Mouse (Mus musculus) liver, embryonic 16.5 days (tissue): ENCODE measurements around the gene Spred2. TPM values are rescaled to one million over a fixed set of nuclear protein-coding genes. Genes with fewer than 3 reads are reported as not detected.

Experiments used
- ATAC-seq: fragments of 200-750 bp; cut with Nextera tagmentation; 2 replicates; pipeline ENCODE4 v1.8.0; 2017; ENCODE audit warnings: low read depth, mild to moderate bottlenecking, moderate number of reproducible peaks, moderate library complexity
- H3K27ac ChIP-seq: fragments of 300-500 bp; sonication (generic); 2 replicates; pipeline ENCODE4 v1.5.1; 2014; ENCODE audit warnings: mild to moderate bottlenecking, low read length
- H3K27me3 ChIP-seq: fragments of 300-500 bp; sonication (generic); 2 replicates; pipeline ENCODE4 v1.6.1; 2014; ENCODE audit warnings: low read depth, low read length, mixed read lengths; ENCODE audit not compliant: control insufficient read depth, insufficient read depth
- H3K36me3 ChIP-seq: fragments of 300-500 bp; sonication (generic); 2 replicates; pipeline ENCODE4 v1.6.1; 2014; ENCODE audit warnings: mild to moderate bottlenecking; ENCODE audit not compliant: control insufficient read depth, insufficient read depth
- H3K4me1 ChIP-seq: fragments of 300-500 bp; sonication (generic); 2 replicates; pipeline ENCODE4 v1.6.1; 2014; ENCODE audit warnings: low read depth, low read length, mixed read lengths; ENCODE audit not compliant: control insufficient read depth
- H3K4me2 ChIP-seq: fragments of 300-500 bp; sonication (generic); 2 replicates; pipeline ENCODE4 v1.6.1; 2014; ENCODE audit warnings: low read depth, low read length, mixed read lengths
- H3K4me3 ChIP-seq: fragments of 300-500 bp; sonication (generic); 2 replicates; pipeline ENCODE4 v1.5.1; 2014; ENCODE audit warnings: low read depth, mild to moderate bottlenecking, low read length
- H3K9ac ChIP-seq: fragments of 300-500 bp; sonication (generic); 2 replicates; pipeline ENCODE4 v1.6.1; 2014; ENCODE audit warnings: low read depth, low read length
- H3K9me3 ChIP-seq: fragments of 300-500 bp; sonication (generic); replicated peaks from 2 replicates; pipeline ENCODE4 v1.6.1; 2016; ENCODE audit warnings: low read length; ENCODE audit not compliant: control insufficient read depth
- WGBS: fragments of 180-500 bp; shearing (Covaris S2); extraction: QIAGEN DNeasy Blood & Tissue Kit; methylation state at CpG from one replicate; pipeline ENCODE4 v1.1.7; 2014; ENCODE audit not compliant: insufficient replicate concordance; 5-methylcytosine and 5-hydroxymethylcytosine counted together
- polyA plus RNA-seq: library from polyadenylated mRNA; unstranded; fragments of >200 nt; fragmentation: Nextera tagmentation; extraction: Ambion mirVana; gene quantifications from 2 replicates; pipeline ENCODE4 v1.2.1, GENCODE M21; 2015

Gene Spred2
- polyA plus RNA-seq, 1 experiment from 2014 or later, result 1.3 TPM

DNA sequence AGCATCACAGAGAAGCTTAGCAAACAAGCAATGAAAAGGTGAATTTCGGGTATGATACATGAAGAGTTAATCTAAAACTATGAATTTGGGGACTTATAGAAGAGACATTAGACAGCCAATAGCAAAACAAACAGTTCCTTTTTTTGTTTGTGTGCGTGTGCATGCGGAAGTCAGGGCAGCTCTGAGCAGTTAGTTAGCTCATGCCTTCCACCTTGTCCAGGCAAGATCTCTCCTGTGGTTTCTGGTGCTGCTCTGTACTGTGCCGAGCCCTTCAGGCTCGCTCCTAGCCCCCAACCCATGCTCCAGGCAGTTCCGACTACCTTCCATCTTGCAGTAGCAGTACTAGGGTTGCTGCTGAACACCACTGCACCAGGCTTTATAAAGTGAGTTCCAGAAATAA, 31.5 kb downstream of the Spred2 start:
- no peak for ATAC-seq
- H3K4me1 ChIP-seq, result peaks cover 11% of the 10 kb centered on the region
- H3K36me3 ChIP-seq, result no peaks in the 10 kb centered on the region
- 35% methylated on average over 6 of the region's 6 CpGs for WGBS
- no peak overlapping the region for H3K27ac ChIP-seq
- no peaks in the 10 kb centered on the region for H3K27me3 ChIP-seq
- H3K4me2 ChIP-seq, result no peak overlapping the region
- no peak overlapping the region for H3K9ac ChIP-seq
- no peak overlapping the region for H3K4me3 ChIP-seq
- H3K9me3 ChIP-seq, result no peaks in the 10 kb centered on the region

DNA sequence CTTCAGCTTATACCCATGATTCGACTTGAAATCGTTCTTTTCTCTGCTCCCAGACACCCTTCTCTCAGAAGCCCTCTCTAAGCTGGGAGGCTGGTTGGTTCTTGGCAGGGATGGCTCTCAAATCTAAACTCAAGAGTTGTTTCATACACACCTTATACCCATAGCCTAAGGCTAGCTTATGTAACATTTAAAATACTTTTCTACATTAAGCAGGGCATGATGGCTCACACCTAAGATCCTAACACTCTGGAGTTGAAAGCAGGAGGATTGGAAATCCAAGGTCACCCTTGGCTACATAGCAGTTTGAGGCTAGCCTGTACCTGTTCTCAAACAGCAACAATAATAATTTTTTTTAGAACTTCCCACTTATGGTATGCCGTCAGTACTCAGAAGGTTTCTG, 34.8 kb downstream of the Spred2 start:
- H3K27ac ChIP-seq, result no peak overlapping the region
- no peaks in the 10 kb centered on the region for H3K36me3 ChIP-seq
- 65% methylated on average over 3 of the region's 3 CpGs for WGBS
- no peaks in the 10 kb centered on the region for H3K27me3 ChIP-seq
- peaks cover 25% of the 10 kb centered on the region for H3K4me1 ChIP-seq
- H3K9ac ChIP-seq, result no peak overlapping the region
- no peak overlapping the region for H3K4me2 ChIP-seq
- no peak overlapping the region for H3K4me3 ChIP-seq
- ATAC-seq, result no peak
- no peaks in the 10 kb centered on the region for H3K9me3 ChIP-seq

DNA sequence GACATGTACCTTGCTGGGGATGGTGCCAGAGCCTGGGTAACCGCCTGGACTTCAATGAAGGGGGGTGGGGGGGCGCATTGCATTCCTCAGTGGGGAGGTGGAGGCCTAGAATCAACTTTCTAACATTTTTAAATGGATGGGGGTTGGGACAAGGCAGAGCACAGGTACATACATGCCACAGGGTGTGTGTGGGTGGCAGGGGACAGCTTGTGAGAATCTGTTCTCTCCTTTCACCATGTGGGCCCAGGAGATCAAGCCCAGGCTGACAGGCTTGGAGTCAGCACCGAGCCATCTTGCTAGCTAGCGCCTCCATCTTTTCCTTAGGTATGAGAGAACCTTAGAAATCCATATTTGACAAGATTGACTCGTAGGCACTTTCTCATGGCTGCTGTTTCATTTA, 35.7 kb downstream of the Spred2 start:
- peaks cover 27% of the 10 kb centered on the region for H3K4me1 ChIP-seq
- H3K27ac ChIP-seq, result no peak overlapping the region
- no peaks in the 10 kb centered on the region for H3K36me3 ChIP-seq
- no peak overlapping the region for H3K4me2 ChIP-seq
- H3K9ac ChIP-seq, result no peak overlapping the region
- no peak overlapping the region for H3K4me3 ChIP-seq
- WGBS, result 66% methylated on average over 5 of the region's 5 CpGs
- no peak for ATAC-seq
- H3K27me3 ChIP-seq, result no peaks in the 10 kb centered on the region
- H3K9me3 ChIP-seq, result no peaks in the 10 kb centered on the region

DNA sequence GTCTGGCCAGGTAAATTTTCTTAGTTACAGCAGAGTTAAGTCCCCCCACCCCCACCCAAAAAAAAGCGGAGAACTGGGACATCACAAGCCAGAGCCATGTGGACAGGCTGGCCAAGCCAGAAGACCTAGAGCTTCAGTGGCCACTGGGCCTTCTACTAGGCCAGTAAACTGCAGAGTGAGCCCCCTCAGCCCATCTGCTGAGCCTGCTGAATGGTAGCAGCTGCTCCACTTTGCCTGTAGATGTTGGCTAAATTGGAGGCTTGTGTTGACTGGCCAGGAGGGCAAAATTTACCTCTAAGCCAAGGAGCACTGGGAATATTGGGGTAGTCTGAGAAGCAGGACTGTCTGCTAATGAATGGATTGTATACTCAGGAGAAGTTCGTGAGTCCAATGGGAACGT, 36.4 kb downstream of the Spred2 start:
- no peak for ATAC-seq
- Histone ChIP-seq H3K9me3 (no peaks in the 10 kb centered on the region), H3K27ac (no peak overlapping the region), H3K27me3 (no peaks in the 10 kb centered on the region), H3K4me1 (peaks cover 28% of the 10 kb centered on the region), H3K9ac (no peak overlapping the region), H3K4me3 (no peak overlapping the region), H3K4me2 (no peak overlapping the region), H3K36me3 (no peaks in the 10 kb centered on the region)
- 67% methylated on average over 3 of the region's 3 CpGs for WGBS

DNA sequence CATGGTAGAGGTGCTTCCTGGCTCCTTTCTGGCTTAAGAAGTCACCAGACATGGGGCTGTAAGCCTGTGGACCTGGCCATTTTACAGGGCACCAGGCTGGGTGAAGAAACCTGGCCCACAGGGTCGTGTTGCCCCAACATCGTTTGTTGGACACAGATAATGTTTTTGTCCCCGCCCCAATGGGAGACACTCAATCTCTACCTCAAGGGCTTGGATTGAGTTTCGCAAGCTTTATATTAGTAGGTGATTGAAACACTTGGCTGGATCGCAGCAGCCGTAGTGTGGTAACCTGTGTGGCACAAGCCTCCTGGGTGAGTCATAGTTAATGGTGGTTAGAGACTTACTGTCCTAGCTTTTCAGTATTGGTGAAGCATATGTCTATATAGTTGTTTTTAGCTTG, 36.9 kb downstream of the Spred2 start:
- no peak for ATAC-seq
- H3K36me3 ChIP-seq, result no peaks in the 10 kb centered on the region
- no peaks in the 10 kb centered on the region for H3K27me3 ChIP-seq
- H3K4me1 ChIP-seq, result peaks cover 34% of the 10 kb centered on the region
- H3K4me3 ChIP-seq, result no peak overlapping the region
- no peak overlapping the region for H3K4me2 ChIP-seq
- no peak overlapping the region for H3K27ac ChIP-seq
- H3K9me3 ChIP-seq, result no peaks in the 10 kb centered on the region
- 51% methylated on average over 6 of the region's 6 CpGs for WGBS
- no peak overlapping the region for H3K9ac ChIP-seq

DNA sequence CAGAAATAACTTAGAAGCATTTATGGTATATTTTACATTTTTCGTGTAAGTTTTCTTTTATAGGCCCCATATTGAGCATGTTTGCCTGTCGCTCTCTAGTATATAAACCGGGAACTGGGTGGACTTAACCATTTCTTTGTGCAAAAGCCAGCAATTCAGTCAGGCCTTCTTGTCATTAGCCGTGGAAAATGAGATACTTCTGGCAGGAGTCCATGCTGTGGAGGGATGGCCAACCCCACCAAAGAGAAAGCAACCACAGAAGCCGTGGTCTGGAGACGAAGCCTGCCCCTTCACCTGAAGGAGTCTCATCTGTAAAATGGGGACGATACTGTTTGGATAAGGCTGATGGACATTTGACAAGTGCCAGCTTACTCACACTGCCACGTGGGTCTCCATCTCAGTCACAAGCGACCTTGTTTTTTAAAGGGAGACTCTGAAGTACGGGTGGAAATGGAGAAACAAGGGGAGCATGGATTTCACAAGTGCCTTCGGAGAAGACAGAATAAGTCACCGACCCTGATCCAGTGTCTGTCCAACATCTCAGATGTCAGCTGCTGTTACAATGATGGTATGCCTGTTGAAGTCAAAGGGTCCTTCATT, 37.7 kb downstream of the Spred2 start:
- 76% methylated on average over 12 of the region's 12 CpGs for WGBS
- Histone ChIP-seq H3K27ac (no peak overlapping the region), H3K36me3 (no peaks in the 10 kb centered on the region), H3K9me3 (no peaks in the 10 kb centered on the region), H3K27me3 (no peaks in the 10 kb centered on the region), H3K4me2 (no peak overlapping the region), H3K4me1 (peaks cover 41% of the 10 kb centered on the region), H3K4me3 (no peak overlapping the region), H3K9ac (no peak overlapping the region)
- ATAC-seq, result no peak

DNA sequence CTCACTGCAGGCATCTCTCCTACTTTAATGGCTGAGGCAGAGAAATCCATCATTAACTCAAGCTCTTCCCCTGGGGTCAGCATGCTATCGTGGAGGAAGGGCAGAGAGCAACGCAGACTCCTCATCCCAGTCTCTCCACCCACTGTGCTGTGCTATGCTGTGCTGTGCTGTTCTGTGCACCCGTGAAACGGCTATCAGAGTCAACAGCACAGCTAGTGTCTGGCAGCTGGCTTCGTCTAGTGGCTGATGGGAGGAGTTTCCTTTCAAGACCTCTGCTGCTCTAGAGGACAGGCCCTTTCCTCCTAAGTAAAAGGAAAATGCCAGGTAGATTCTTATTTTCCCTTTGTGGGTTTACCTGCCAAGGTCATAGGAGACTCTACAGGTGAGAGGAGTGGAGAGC, 38.6 kb downstream of the Spred2 start:
- H3K4me3 ChIP-seq, result no peak overlapping the region
- H3K4me1 ChIP-seq, result peaks cover 41% of the 10 kb centered on the region
- no peak overlapping the region for H3K4me2 ChIP-seq
- H3K27ac ChIP-seq, result peak overlapping the region; percentile 32; the same call in 1 of the 2 replicates
- H3K27me3 ChIP-seq, result no peaks in the 10 kb centered on the region
- WGBS, result 10% methylated on average over 5 of the region's 5 CpGs
- H3K9ac ChIP-seq, result no peak overlapping the region
- H3K36me3 ChIP-seq, result no peaks in the 10 kb centered on the region
- ATAC-seq, result peak; percentile 65
- no peaks in the 10 kb centered on the region for H3K9me3 ChIP-seq

DNA sequence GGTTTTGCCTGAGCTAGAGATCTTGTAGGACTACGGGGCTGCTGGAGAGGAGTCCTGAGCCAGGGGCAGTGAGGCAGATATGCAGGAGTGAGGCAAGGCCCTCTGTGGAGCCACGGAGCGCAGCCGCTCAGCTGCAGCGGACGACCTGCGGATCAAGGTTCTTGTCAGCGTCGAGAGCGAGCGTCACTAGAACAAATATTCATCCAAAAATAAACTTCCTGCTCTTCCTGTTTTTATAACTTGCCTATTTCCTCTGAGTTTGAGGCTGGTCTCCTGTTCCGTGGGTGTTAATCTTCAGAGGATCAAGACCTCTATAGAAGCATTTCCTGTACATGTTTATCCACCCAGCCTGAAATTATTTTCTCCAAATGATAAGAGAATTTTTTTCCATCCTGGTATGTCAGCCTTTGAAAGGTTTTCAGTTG, 39.6 kb downstream of the Spred2 start:
- Histone ChIP-seq H3K27ac (peak overlapping the region; percentile 63), H3K4me3 (no peak overlapping the region), H3K36me3 (no peaks in the 10 kb centered on the region), H3K4me1 (peaks cover 41% of the 10 kb centered on the region), H3K9me3 (no peaks in the 10 kb centered on the region), H3K9ac (no peak overlapping the region), H3K4me2 (no peak overlapping the region), H3K27me3 (no peaks in the 10 kb centered on the region)
- 24% methylated on average over 12 of the region's 12 CpGs for WGBS
- peak; percentile 42 for ATAC-seq

DNA sequence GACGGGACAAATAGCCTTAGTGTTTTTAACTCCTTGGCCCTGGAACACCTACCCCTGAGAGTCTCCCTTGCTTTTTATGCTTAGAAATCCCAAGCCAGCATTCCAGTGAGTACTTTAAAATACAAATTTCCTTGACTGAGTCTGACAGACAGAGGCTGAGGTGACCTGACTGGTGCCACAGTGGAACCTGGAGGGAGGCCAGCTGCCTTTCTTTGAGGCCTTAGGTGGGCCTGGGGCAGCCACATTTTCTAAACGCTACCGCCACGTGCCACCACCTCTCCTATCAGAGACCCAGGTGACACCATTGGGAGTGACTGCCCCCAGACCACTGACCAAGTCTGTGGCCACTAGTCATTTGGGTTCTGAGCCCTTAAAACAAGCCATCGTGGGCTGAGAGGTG, 40.2 kb downstream of the Spred2 start:
- Histone ChIP-seq H3K27me3 (no peaks in the 10 kb centered on the region), H3K4me1 (peaks cover 41% of the 10 kb centered on the region), H3K27ac (peak overlapping the region; percentile 21), H3K4me2 (no peak overlapping the region), H3K9ac (no peak overlapping the region), H3K36me3 (no peaks in the 10 kb centered on the region), H3K9me3 (no peaks in the 10 kb centered on the region), H3K4me3 (no peak overlapping the region)
- no peak for ATAC-seq
- WGBS, result 65% methylated on average over 5 of the region's 5 CpGs
